Mouse (Mus musculus) heart, adult 2 months (tissue): ENCODE measurements at regions not wholly inside any gene's neighbourhood (a gene's known extent, or its start where the extent isn't known, plus 50 kb on each side); places are given as distances from the start of the nearest gene placed in this dataset.

Experiments used
- DNase-seq, 2 experiments: peaks; one replicate each; pipeline ENCODE4 v3.0.0; 2021
- H3K27ac ChIP-seq: fragments of 200-600 bp; 2 replicates; pipeline ENCODE4 v1.8.1; 2022
- H3K27me3 ChIP-seq: fragments of 200-500 bp; 2 replicates; pipeline ENCODE4 v1.6.1; 2012; ENCODE audit warnings: mild to moderate bottlenecking, low read length, inconsistent platforms, mixed read lengths; ENCODE audit not compliant: control insufficient read depth, insufficient read depth
- H3K36me3 ChIP-seq: fragments of 200-500 bp; 2 replicates; pipeline ENCODE4 v1.6.1; 2012; ENCODE audit warnings: low read length, inconsistent platforms; ENCODE audit not compliant: control insufficient read depth, insufficient read depth
- H3K4me1 ChIP-seq: fragments of 200-500 bp; 2 replicates; pipeline ENCODE4 v1.6.1; 2011; ENCODE audit warnings: low read length; ENCODE audit not compliant: control insufficient read depth, insufficient read depth
- H3K4me3 ChIP-seq: fragments of 200-600 bp; 2 replicates; pipeline ENCODE4 v1.8.1; 2022
- H3K79me2 ChIP-seq: fragments of 200-500 bp; replicated peaks from 2 replicates; pipeline ENCODE4 v1.6.1; 2012; ENCODE audit warnings: mild to moderate bottlenecking, inconsistent platforms, low read length, moderate library complexity, mixed read lengths; ENCODE audit not compliant: control insufficient read depth, insufficient read depth
- H3K9ac ChIP-seq: fragments of 200-500 bp; 2 replicates; pipeline ENCODE4 v1.6.1; 2012; ENCODE audit warnings: low read depth, mild to moderate bottlenecking, control low read depth, inconsistent platforms, low read length, mixed read lengths
- CTCF ChIP-seq: fragments of 200-600 bp; IDR thresholded peaks from 2 replicates; pipeline ENCODE4 v1.8.1; 2022; ENCODE audit warnings: antibody characterized with exemption, mild to moderate bottlenecking, moderate library complexity
- EP300 ChIP-seq: fragments of 200-500 bp; IDR thresholded peaks from 2 replicates; pipeline ENCODE4 v1.6.1; 2011; ENCODE audit warnings: low read depth, low read length, control low read depth; ENCODE audit not compliant: insufficient read depth
- POLR2A ChIP-seq: fragments of 200-500 bp; IDR thresholded peaks from 2 replicates; pipeline ENCODE4 v1.6.1; 2011; ENCODE audit warnings: mild to moderate bottlenecking, low read depth, low read length, control low read depth; ENCODE audit not compliant: insufficient read depth
- WGBS: fragments of 180-500 bp; shearing (Covaris S2); methylation state at CpG from one replicate; pipeline ENCODE4 v1.1.7; 2018; 5-methylcytosine and 5-hydroxymethylcytosine counted together
- intact Hi-C: fragments of 180-260 bp; cut with DNase I; formaldehyde crosslinking; loops from one replicate; pipeline ENCODE4 v1.15.1; 2025

DNA sequence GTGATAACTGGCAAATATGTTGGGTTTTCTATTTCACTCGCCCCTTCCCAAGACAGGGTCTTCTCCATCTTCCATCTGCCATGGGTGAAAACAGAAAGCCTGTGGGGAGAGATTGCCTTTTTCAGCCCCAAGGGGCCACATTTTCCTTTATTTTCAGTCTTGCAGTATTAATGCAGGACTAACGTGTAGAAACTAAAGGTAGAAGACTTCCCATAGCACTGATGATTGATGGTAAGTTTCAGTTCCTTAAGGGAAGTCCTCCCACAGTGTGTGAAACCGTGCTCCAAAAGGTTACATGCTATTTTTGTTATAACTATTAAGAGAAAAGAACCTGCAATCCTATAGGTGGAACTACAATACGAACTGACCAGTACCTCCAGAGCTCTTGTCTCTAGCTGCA is 107.1 kb upstream of the Tet2 start:
- Histone ChIP-seq H3K36me3 (no peaks in the 10 kb centered on the region), H3K4me3 (no peak overlapping the region), H3K27ac (no peak overlapping the region), H3K4me1 (no peaks in the 10 kb centered on the region), H3K79me2 (no peaks in the 10 kb centered on the region), H3K9ac (no peak overlapping the region), H3K27me3 (no peaks in the 10 kb centered on the region)
- TF ChIP-seq EP300 (no peak), CTCF (no peak), POLR2A (no peak)
- 69% methylated on average over 4 of the region's 4 CpGs for WGBS
- no peak for DNase-seq
- intact Hi-C loops: no loop called here

- no peak for DNase-seq
- Histone ChIP-seq H3K9ac (no peak overlapping the region), H3K79me2 (no peaks in the 10 kb centered on the region), H3K36me3 (no peaks in the 10 kb centered on the region), H3K27me3 (no peaks in the 10 kb centered on the region), H3K4me1 (no peaks in the 10 kb centered on the region), H3K27ac (no peak overlapping the region), H3K4me3 (no peak overlapping the region)
- TF ChIP-seq CTCF: no peak
- TF ChIP-seq POLR2A: no peak
- no peak for TF ChIP-seq EP300
- intact Hi-C loops: no loop called here
- WGBS: 78% methylated on average over 8 of the region's 8 CpGs
Measured at GRCm38 (mm10) chr3:133659759-133660158, 114.8 kb upstream of the Tet2 start.

DNA sequence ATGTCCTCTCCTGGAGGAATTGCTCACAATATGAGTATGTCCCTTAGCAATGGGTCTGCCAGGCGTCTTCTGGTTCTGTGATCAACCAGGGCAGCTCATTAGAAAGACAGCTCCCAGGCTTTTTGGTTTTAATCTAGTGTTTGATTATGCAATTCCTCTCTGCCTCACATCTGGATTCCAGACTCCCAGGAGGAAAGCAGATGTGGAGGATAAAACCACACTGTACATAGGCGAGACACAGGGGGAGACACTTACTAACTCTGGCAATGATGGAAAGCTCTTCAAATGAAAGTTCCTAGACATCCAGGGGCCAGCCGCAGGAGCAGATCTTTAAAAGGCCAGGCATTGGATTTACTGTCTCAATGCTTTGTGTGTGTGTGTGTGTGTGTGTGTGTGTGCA is 116.4 kb upstream of the Tet2 start:
- Histone ChIP-seq H3K36me3 (no peaks in the 10 kb centered on the region), H3K4me1 (no peaks in the 10 kb centered on the region), H3K27ac (no peak overlapping the region), H3K4me3 (no peak overlapping the region), H3K79me2 (no peaks in the 10 kb centered on the region), H3K27me3 (no peaks in the 10 kb centered on the region), H3K9ac (no peak overlapping the region)
- DNase-seq: no peak
- TF ChIP-seq POLR2A (no peak), CTCF (no peak), EP300 (no peak)
- WGBS: 75% methylated on average over 3 of the region's 3 CpGs
- intact Hi-C loops: no loop called here

DNA sequence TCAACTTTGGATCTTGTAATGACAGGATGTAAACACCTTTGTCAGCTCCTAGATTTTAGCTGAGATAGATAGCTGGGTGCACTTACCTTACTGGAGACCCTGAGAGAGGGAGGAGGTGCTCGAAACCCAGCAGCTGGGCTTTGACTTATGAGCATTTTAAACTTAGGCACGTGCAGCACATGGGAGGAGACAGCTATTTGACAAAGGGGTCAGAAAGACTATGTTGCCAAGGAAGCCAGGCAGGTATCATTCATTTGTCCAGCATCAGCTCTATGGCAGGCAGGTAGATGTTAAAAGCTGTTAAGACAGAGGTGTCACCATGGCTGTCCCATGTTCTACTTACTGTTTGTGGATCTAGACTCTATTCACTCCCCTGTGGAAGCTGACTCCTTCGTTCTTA is 120.0 kb upstream of the Tet2 start:
- Histone ChIP-seq H3K27me3 (no peaks in the 10 kb centered on the region), H3K79me2 (no peaks in the 10 kb centered on the region), H3K36me3 (no peaks in the 10 kb centered on the region), H3K9ac (no peak overlapping the region), H3K4me3 (no peak overlapping the region), H3K27ac (no peak overlapping the region), H3K4me1 (no peaks in the 10 kb centered on the region)
- TF ChIP-seq CTCF (no peak), EP300 (no peak), POLR2A (no peak)
- 71% methylated on average over 3 of the region's 3 CpGs for WGBS
- no peak for DNase-seq
- intact Hi-C loops: no loop called here

- H3K9ac ChIP-seq: no peak overlapping the region
- 87% methylated on average over 6 of the region's 6 CpGs for WGBS
- no peaks in the 10 kb centered on the region for H3K79me2 ChIP-seq
- no peak for DNase-seq
- no peak for TF ChIP-seq EP300
- H3K27me3 ChIP-seq: no peaks in the 10 kb centered on the region
- no peak overlapping the region for H3K4me3 ChIP-seq
- H3K36me3 ChIP-seq: no peaks in the 10 kb centered on the region
- intact Hi-C loops: no loop called here
- no peak overlapping the region for H3K27ac ChIP-seq
- H3K4me1 ChIP-seq: no peaks in the 10 kb centered on the region
Measured at GRCm38 (mm10) chr3:133665425-133666317, 120.7 kb upstream of the Tet2 start.

GRCm38 (mm10) chr3:133672742-133673447 is 128.0 kb upstream of the Tet2 start:
- no peaks in the 10 kb centered on the region for H3K27me3 ChIP-seq
- intact Hi-C loops: loop anchor here (5.0 kb wide), 1 partner anchor 64 kb away; no protein-coding TSS in a partner anchor
- H3K4me3 ChIP-seq: no peak overlapping the region
- no peak overlapping the region for H3K9ac ChIP-seq
- WGBS: 33% methylated on average over 10 of the region's 10 CpGs
- H3K4me1 ChIP-seq: no peaks in the 10 kb centered on the region; the same call in none of the 2 replicates
- H3K79me2 ChIP-seq: no peaks in the 10 kb centered on the region
- DNase-seq: peak; percentile 41 to 76
- no peak for TF ChIP-seq POLR2A
- TF ChIP-seq CTCF: peak; percentile 52
- 0 out of 2 replicates have a peak, but pooled peaks have one; percentile 16 for TF ChIP-seq EP300
- H3K36me3 ChIP-seq: no peaks in the 10 kb centered on the region
- peak overlapping the region; percentile 75 for H3K27ac ChIP-seq
